Mouse (Mus musculus) MEL (cell line): Measurements from ENCODE around the gene Slc9a3r2. TPM values are rescaled to one million over a fixed set of nuclear protein-coding genes. Genes with fewer than 3 reads are reported as not detected.

Source experiments
- DNase-seq: peaks from one replicate; pipeline ENCODE4 v3.0.0; 2011; ENCODE audit warnings: low read depth, low spot score
- H3K27ac ChIP-seq: 2 replicates; pipeline ENCODE4 v1.5.1; 2012; ENCODE audit warnings: low read depth, mild to moderate bottlenecking, control low read depth, low read length, moderate library complexity; ENCODE audit not compliant: control insufficient read depth
- H3K27me3 ChIP-seq, 2 experiments: fragments of 150-350 bp in 1 of 2; sonication (generic) in 1 of 2; 2 replicates each; pipeline ENCODE4 v1.6.1; 2012; ENCODE audit warnings: low read length in 2 of 2, mild to moderate bottlenecking in 2 of 2, improper control_type of control experiment in 1 of 2, moderate library complexity in 1 of 2; ENCODE audit not compliant: insufficient read depth in 2 of 2, control insufficient read depth in 1 of 2
- H3K36me3 ChIP-seq, 2 experiments: 2 replicates each; pipeline ENCODE4 v1.6.1; 2012 to 2014; ENCODE audit warnings: low read length in 2 of 2, improper control_type of control experiment in 1 of 2, inconsistent platforms in 1 of 2, mild to moderate bottlenecking in 1 of 2; ENCODE audit not compliant: insufficient read depth in 2 of 2, control insufficient read depth in 1 of 2
- H3K4me1 ChIP-seq, 2 experiments: fragments of 150-350 bp in 1 of 2; sonication (generic) in 1 of 2; 2 replicates each; pipeline ENCODE4 v1.6.1; 2012; ENCODE audit warnings: low read length in 2 of 2, improper control_type of control experiment in 1 of 2, mild to moderate bottlenecking in 1 of 2; ENCODE audit not compliant: insufficient read depth in 2 of 2, control insufficient read depth in 1 of 2
- H3K4me3 ChIP-seq, 2 experiments: fragments of 150-350 bp in 1 of 2; sonication (generic) in 1 of 2; 2 replicates each; pipeline ENCODE4 v1.5.1; 2012; ENCODE audit warnings: low read depth in 2 of 2, low read length in 2 of 2, mild to moderate bottlenecking in 2 of 2, moderate library complexity in 2 of 2, control low read depth in 1 of 2, improper control_type of control experiment in 1 of 2; ENCODE audit not compliant: control insufficient read depth in 1 of 2, insufficient read depth in 1 of 2
- H3K79me2 ChIP-seq: 2 replicates; pipeline ENCODE4 v1.6.1; 2012; ENCODE audit warnings: mild to moderate bottlenecking, low read length, moderate library complexity; ENCODE audit not compliant: control insufficient read depth, poor library complexity, insufficient read depth
- H3K9ac ChIP-seq: 2 replicates; pipeline ENCODE4 v1.6.1; 2012; ENCODE audit warnings: low read depth, mild to moderate bottlenecking, control low read depth, low read length, moderate library complexity; ENCODE audit not compliant: control insufficient read depth, poor library complexity, severe bottlenecking
- H3K9me3 ChIP-seq: fragments of 150-350 bp; sonication (generic); replicated peaks from 2 replicates; pipeline ENCODE4 v1.6.1; 2012; ENCODE audit warnings: mild to moderate bottlenecking, low read length, improper control_type of control experiment, moderate library complexity; ENCODE audit not compliant: insufficient read depth
- CHD1 ChIP-seq: IDR thresholded peaks from 2 replicates; pipeline ENCODE4 v1.6.1; 2012; ENCODE audit warnings: low read depth, mild to moderate bottlenecking, inconsistent platforms, low read length, improper control_type of control experiment
- E2F4 ChIP-seq: IDR thresholded peaks from 2 replicates; pipeline ENCODE4 v1.6.1; 2011; ENCODE audit warnings: low read depth, low read length, improper control_type of control experiment, borderline replicate concordance
- GABPA ChIP-seq: IDR thresholded peaks from 2 replicates; pipeline ENCODE4 v1.6.1; 2012; ENCODE audit warnings: low read depth, mild to moderate bottlenecking, inconsistent platforms, low read length, improper control_type of control experiment, moderate library complexity
- JUND ChIP-seq: IDR thresholded peaks from 2 replicates; pipeline ENCODE4 v1.6.1; 2011; ENCODE audit warnings: low read depth, mild to moderate bottlenecking, improper control_type of control experiment, low read length
- MAFK ChIP-seq: IDR thresholded peaks from 2 replicates; pipeline ENCODE4 v1.6.1; 2011; ENCODE audit warnings: low read depth, mild to moderate bottlenecking, low read length, improper control_type of control experiment, borderline replicate concordance
- MAX ChIP-seq: IDR thresholded peaks from 2 replicates; pipeline ENCODE4 v1.6.1; 2011; ENCODE audit warnings: low read length, improper control_type of control experiment
- MAZ ChIP-seq: IDR thresholded peaks from 2 replicates; pipeline ENCODE4 v1.6.1; 2012; ENCODE audit warnings: low read depth, mild to moderate bottlenecking, inconsistent platforms, low read length, improper control_type of control experiment
- MEF2A ChIP-seq: IDR thresholded peaks from 2 replicates; pipeline ENCODE4 v1.6.1; 2014; ENCODE audit warnings: low read depth, mild to moderate bottlenecking, inconsistent platforms, low read length, improper control_type of control experiment; ENCODE audit not compliant: poor library complexity, insufficient replicate concordance, severe bottlenecking; ENCODE audit errors: extremely low read depth
- MYC ChIP-seq: IDR thresholded peaks from 2 replicates; pipeline ENCODE4 v1.6.1; 2011; ENCODE audit warnings: low read depth, mild to moderate bottlenecking, low read length, improper control_type of control experiment, moderate library complexity
- NELFE ChIP-seq: IDR thresholded peaks from 2 replicates; pipeline ENCODE4 v1.6.1; 2011; ENCODE audit warnings: low read depth, low read length, improper control_type of control experiment
- NRF1 ChIP-seq: IDR thresholded peaks from 2 replicates; pipeline ENCODE4 v1.6.1; 2014; ENCODE audit warnings: low read depth, mild to moderate bottlenecking, inconsistent platforms, low read length, improper control_type of control experiment, moderate library complexity; ENCODE audit not compliant: poor library complexity, insufficient read depth, severe bottlenecking
- POLR2AphosphoS2 ChIP-seq: IDR thresholded peaks from 2 replicates; pipeline ENCODE4 v1.6.1; 2011; ENCODE audit warnings: low read length, improper control_type of control experiment
- TAL1 ChIP-seq: IDR thresholded peaks from 2 replicates; pipeline ENCODE4 v1.6.1; 2012; ENCODE audit warnings: mild to moderate bottlenecking, inconsistent platforms, low read length, moderate library complexity, mixed read lengths
- USF2 ChIP-seq, 2 experiments: IDR thresholded peaks; 2 replicates each; pipeline ENCODE4 v1.6.1; 2011 to 2012; ENCODE audit warnings: improper control_type of control experiment in 2 of 2, low read length in 2 of 2, borderline replicate concordance in 1 of 2, inconsistent platforms in 1 of 2, low read depth in 1 of 2, mild to moderate bottlenecking in 1 of 2; ENCODE audit not compliant: insufficient read depth in 1 of 2
- ZMIZ1 ChIP-seq: IDR thresholded peaks from 2 replicates; pipeline ENCODE4 v1.6.1; 2012; ENCODE audit warnings: low read depth, mild to moderate bottlenecking, inconsistent platforms, low read length, improper control_type of control experiment, moderate library complexity
- ZNF384 ChIP-seq: IDR thresholded peaks from 2 replicates; pipeline ENCODE4 v1.6.1; 2012; ENCODE audit warnings: low read depth, mild to moderate bottlenecking, inconsistent platforms, low read length, improper control_type of control experiment
- polyA plus RNA-seq, 2 experiments: library from polyadenylated mRNA; stranded (reverse) in 1 of 2; unstranded in 1 of 2; fragments of >175 nt in 1 of 2; fragments of >200 nt in 1 of 2; gene quantifications; 2 replicates each; pipeline versions ENCODE4 v1.2.1 to v1.2.4; 2012; ENCODE audit warnings: low replicate concordance in 2 of 2, low read depth in 1 of 2; ENCODE audit not compliant: insufficient read length in 2 of 2, insufficient read depth in 1 of 2, missing spikeins in 1 of 2
- total RNA-seq: library from RNA; depleted of rRNA; stranded (reverse); fragments of 300-350 nt; gene quantifications from 2 replicates; pipeline ENCODE4 v1.2.3, GENCODE M21; 2012; rRNA removed

The Slc9a3r2 gene
- total RNA-seq (0.75 and 0.96 TPM in 2 replicates), polyA plus RNA-seq (1 to 10 TPM in 1 of 2 experiments, not detected in 1; 3.5 TPM)

- H3K27ac ChIP-seq: no peak within 1 kb of the TSS
- TF ChIP-seq USF2 (IDR thresholded peaks at IDR 0.05; ENCODE audit: borderline replicate concordance in 1 of 2, insufficient read depth in 1 of 2, low read depth in 1 of 2, low read length in 2 of 2) (no peak), MAX (no peak), CHD1 (no peak), E2F4 (no peak), JUND (no peak), ZNF384 (no peak), TAL1 (no peak), MEF2A (no peak), MYC (no peak), NELFE (no peak), ZMIZ1 (no peak), MAZ (no peak), POLR2AphosphoS2 (no peak), NRF1 (no peak)
- H3K4me3 ChIP-seq: peak within 1 kb of the TSS; percentile 53 to 56; a peak in 3 of 4 replicates
These were observed at the start of gene Slc9a3r2 for GRCm38 (mm10) chr17:24650070-24650616. Slc9a3r2 (minus strand) TSS chr17:24650327.

GRCm38 (mm10) chr17:24699473-24699872 lies 49.3 kb upstream of the Slc9a3r2 start:
- H3K9me3 ChIP-seq: no peaks in the 10 kb centered on the region
- peaks cover 0 to 2% of the 10 kb centered on the region in 2 experiments; a peak in 2 of 4 replicates for H3K36me3 ChIP-seq
- no peaks in the 10 kb centered on the region for H3K27me3 ChIP-seq
- TF ChIP-seq GABPA: no peak
- no peak for TF ChIP-seq MAFK
- no peak for DNase-seq
- no peak overlapping the region for H3K4me3 ChIP-seq
- no peak overlapping the region for H3K27ac ChIP-seq
- no peak overlapping the region for H3K9ac ChIP-seq
- H3K79me2 ChIP-seq: peaks cover 8% of the 10 kb centered on the region
- H3K4me1 ChIP-seq: peaks cover 2 to 6% of the 10 kb centered on the region in 2 experiments; a peak in 1 of 4 replicates

More at GRCm38 (mm10) chr17:24650070-24650616, at the start of gene Slc9a3r2:
- H3K4me1 ChIP-seq: no peaks in the 10 kb centered on the region
- peak; percentile 29 for DNase-seq
- no peaks in the 10 kb centered on the region for H3K9me3 ChIP-seq
- H3K9ac ChIP-seq: peak within 1 kb of the TSS; percentile 52
- H3K79me2 ChIP-seq: no peaks in the 10 kb centered on the region
- H3K27me3 ChIP-seq: peaks cover 16 to 25% of the 10 kb centered on the region in 2 experiments
- no peaks in the 10 kb centered on the region for H3K36me3 ChIP-seq
